Mouse (Mus musculus) thymus, postnatal 10 days (tissue): ENCODE results near the gene Dzip1l.

Source experiments
- DNase-seq, 2 experiments: peaks; one replicate each; pipeline ENCODE4 v3.0.0; 2021; ENCODE audit warnings: low spot score in 2 of 2

Dzip1l gene

GRCm38 (mm10) chr9:99660756-99661155, 31.5 kb downstream of the Dzip1l start:
- DNase-seq, result no peak

GRCm38 (mm10) chr9:99661606-99662166, 32.4 kb downstream of the Dzip1l start:
- DNase-seq, result no peak

- DNase-seq, result peak in 1 of 2 experiments; percentile 38
These were observed 33.1 kb downstream of the Dzip1l start for GRCm38 (mm10) chr9:99662406-99662805.

GRCm38 (mm10) chr9:99662887-99663286, 33.6 kb downstream of the Dzip1l start:
- no peak for DNase-seq

- DNase-seq, result no peak
These were observed 38.3 kb downstream of the Dzip1l start for GRCm38 (mm10) chr9:99667596-99667995.

GRCm38 (mm10) chr9:99671603-99672002, 42.3 kb downstream of the Dzip1l start:
- no peak for DNase-seq

- DNase-seq, result no peak
These were observed 46.4 kb downstream of the Dzip1l start for GRCm38 (mm10) chr9:99675714-99676113.

- DNase-seq, result no peak
These were observed 52.8 kb downstream of the Dzip1l start for GRCm38 (mm10) chr9:99681980-99682570.

- no peak for DNase-seq
These were observed 55.8 kb downstream of the Dzip1l start for GRCm38 (mm10) chr9:99685061-99685521.

GRCm38 (mm10) chr9:99685536-99686231, 56.4 kb downstream of the Dzip1l start:
- no peak for DNase-seq

GRCm38 (mm10) chr9:99689796-99690195, 60.5 kb downstream of the Dzip1l start:
- no peak for DNase-seq

- DNase-seq, result no peak
These were observed 61.1 kb downstream of the Dzip1l start for GRCm38 (mm10) chr9:99690386-99690785.

GRCm38 (mm10) chr9:99694961-99695360, 65.7 kb downstream of the Dzip1l start:
- no peak for DNase-seq

GRCm38 (mm10) chr9:99699752-99700389, 70.6 kb downstream of the Dzip1l start:
- no peak for DNase-seq

GRCm38 (mm10) chr9:99701187-99701586, 71.9 kb downstream of the Dzip1l start:
- DNase-seq, result no peak

- DNase-seq, result no peak
These were observed 72.9 kb downstream of the Dzip1l start for GRCm38 (mm10) chr9:99702215-99702614.

GRCm38 (mm10) chr9:99703711-99704110, 74.4 kb downstream of the Dzip1l start:
- no peak for DNase-seq

GRCm38 (mm10) chr9:99706264-99706663, 77.0 kb downstream of the Dzip1l start:
- DNase-seq, result no peak

GRCm38 (mm10) chr9:99707425-99708126, 78.3 kb downstream of the Dzip1l start:
- DNase-seq, result no peak

GRCm38 (mm10) chr9:99709588-99710248, 80.4 kb downstream of the Dzip1l start:
- no peak for DNase-seq

GRCm38 (mm10) chr9:99710297-99710696, 81.0 kb downstream of the Dzip1l start:
- no peak for DNase-seq
